Comparison of ENCODE assay signal across 9 mouse cellular contexts in genomic region chr10:117173566-117174438, GRCm38 (mm10). TPM values are rescaled to one million over a fixed set of nuclear protein-coding genes. Genes with fewer than 3 reads are reported as not detected.
A peak's percentile ranks its signal among the peaks of the same experiment; 100 is the strongest.
DNase-seq lines count a peak whose midpoint lies in the region; ATAC-seq and TF ChIP-seq lines count a peak whose summit lies in the region.
"Had no signal": no experiment of that assay in that cellular context is flagged by ENCODE, and none has a peak within 500 bp of the region (broad histone marks: within the 10 kb centered on the region; RNA-seq: fewer than 3 reads in every experiment).

No protein-coding gene starts in this region.

- H3K4me2 ChIP-seq in forebrain, embryonic 11.5 days (ENCODE audit: low read depth, low read length, severe bottlenecking), result 0 out of 2 replicates have a peak overlapping the region, but pooled peaks have one; percentile 24
- H3K4me2 ChIP-seq in forebrain, embryonic 16.5 days (ENCODE audit: low read length), result no peak overlapping the region
- H3K4me2 ChIP-seq in embryonic facial prominence, embryonic 11.5 days (ENCODE audit: low read depth, low read length), result no peak overlapping the region
- peak overlapping the region; percentile 54 for H3K4me2 ChIP-seq in liver, embryonic 14.5 days (ENCODE audit: low read depth)

- DNase-seq in forebrain, embryonic 11.5 days (ENCODE audit: low spot score), result no peak
- DNase-seq in 3134 (ENCODE audit: extremely low read depth, insufficient read length, low spot score), result peak; percentile 67
- DNase-seq in embryonic facial prominence, embryonic 11.5 days (ENCODE audit: low spot score), result peak; percentile 30
- DNase-seq in liver, embryonic 14.5 days (ENCODE audit: low read depth in 3 of 3, low spot score in 3 of 3), result no peak
- no peak for DNase-seq in T-cell, adult 2 months (ENCODE audit: low spot score)
- DNase-seq in urinary bladder, postnatal 14 days (ENCODE audit: low spot score), result no peak
- no peak for DNase-seq in thymus, postnatal 25 days
- DNase-seq: adrenal gland, postnatal 36 days had no signal

- H3K36me3 ChIP-seq in forebrain, embryonic 11.5 days (ENCODE audit: control insufficient read depth, insufficient read depth, low read length), result no peaks in the 10 kb centered on the region
- no peaks in the 10 kb centered on the region for H3K36me3 ChIP-seq in forebrain, embryonic 16.5 days (ENCODE audit: control insufficient read depth, insufficient read depth)
- no peaks in the 10 kb centered on the region for H3K36me3 ChIP-seq in embryonic facial prominence, embryonic 11.5 days (replicated peaks; ENCODE audit: control insufficient read depth, insufficient read depth, low read depth, low read length)
- H3K36me3 ChIP-seq in liver, embryonic 14.5 days (replicated peaks; ENCODE audit: control insufficient read depth, insufficient read depth, low read depth), result no peaks in the 10 kb centered on the region

- 43% methylated on average over 12 of the region's 13 CpGs for WGBS in forebrain, embryonic 11.5 days
- 40% methylated on average over 13 of the region's 13 CpGs for WGBS in forebrain, embryonic 16.5 days
- 41% methylated on average over 13 of the region's 13 CpGs for WGBS in embryonic facial prominence, embryonic 11.5 days
- WGBS in liver, embryonic 14.5 days (ENCODE audit: insufficient replicate concordance), result 41% methylated on average over 13 of the region's 13 CpGs

- H3K27ac ChIP-seq in forebrain, embryonic 11.5 days (ENCODE audit: low read depth, low read length), result no peak overlapping the region
- no peak overlapping the region for H3K27ac ChIP-seq in forebrain, embryonic 16.5 days (ENCODE audit: low read length)
- H3K27ac ChIP-seq in embryonic facial prominence, embryonic 11.5 days (replicated peaks; ENCODE audit: low read depth, low read length), result no peak overlapping the region
- H3K27ac ChIP-seq in liver, embryonic 14.5 days, result no peak overlapping the region

- no peaks in the 10 kb centered on the region for H3K27me3 ChIP-seq in forebrain, embryonic 11.5 days (ENCODE audit: control insufficient read depth, insufficient read depth, low read length)
- no peaks in the 10 kb centered on the region for H3K27me3 ChIP-seq in forebrain, embryonic 16.5 days (replicated peaks; ENCODE audit: control insufficient read depth, insufficient read depth, low read length)
- H3K27me3 ChIP-seq in embryonic facial prominence, embryonic 11.5 days (ENCODE audit: control insufficient read depth, insufficient read depth, low read length), result no peaks in the 10 kb centered on the region
- no peaks in the 10 kb centered on the region; the same call in 1 of the 2 replicates for H3K27me3 ChIP-seq in liver, embryonic 14.5 days (ENCODE audit: control insufficient read depth, insufficient read depth, low read length)

- no peak for TF ChIP-seq EP300 in liver, embryonic 14.5 days (IDR thresholded peaks at IDR 0.05; ENCODE audit: low read depth)

- H3K4me1 ChIP-seq in forebrain, embryonic 11.5 days (replicated peaks; ENCODE audit: control insufficient read depth, insufficient read depth, low read length), result peaks cover 2% of the 10 kb centered on the region; the same call in 1 of the 2 replicates
- H3K4me1 ChIP-seq in forebrain, embryonic 16.5 days (replicated peaks; ENCODE audit: control insufficient read depth, insufficient read depth, low read length), result no peaks in the 10 kb centered on the region
- H3K4me1 ChIP-seq in embryonic facial prominence, embryonic 11.5 days (ENCODE audit: control insufficient read depth, insufficient read depth, low read length), result no peaks in the 10 kb centered on the region
- H3K4me1 ChIP-seq in liver, embryonic 14.5 days (replicated peaks; ENCODE audit: control insufficient read depth in 2 of 2, insufficient read depth in 2 of 2, low read length in 1 of 2), result peaks cover 8 to 21% of the 10 kb centered on the region in 2 experiments

- no peaks in the 10 kb centered on the region for H3K9me3 ChIP-seq in forebrain, embryonic 11.5 days (ENCODE audit: control insufficient read depth, low read length)
- H3K9me3 ChIP-seq in forebrain, embryonic 16.5 days (ENCODE audit: control insufficient read depth, low read length), result no peaks in the 10 kb centered on the region
- H3K9me3 ChIP-seq in embryonic facial prominence, embryonic 11.5 days (replicated peaks; ENCODE audit: control insufficient read depth, low read length), result no peaks in the 10 kb centered on the region
- no peaks in the 10 kb centered on the region for H3K9me3 ChIP-seq in liver, embryonic 14.5 days (ENCODE audit: control insufficient read depth, low read length)

- no peak for ATAC-seq in forebrain, embryonic 11.5 days (replicated peaks; ENCODE audit: low FRiP score)
- no peak for ATAC-seq in forebrain, embryonic 16.5 days
- ATAC-seq in embryonic facial prominence, embryonic 11.5 days (replicated peaks; ENCODE audit: insufficient number of reproducible peaks, low FRiP score, low TSS enrichment, low read depth), result no peak
- peak; percentile 54; the same call in 1 of the 2 replicates for ATAC-seq in liver, embryonic 14.5 days (ENCODE audit: insufficient read depth)

- H3K4me3 ChIP-seq in forebrain, embryonic 11.5 days (ENCODE audit: low read depth, low read length), result no peak overlapping the region
- H3K4me3 ChIP-seq in forebrain, embryonic 16.5 days (replicated peaks; ENCODE audit: low read length), result no peak overlapping the region
- H3K4me3 ChIP-seq in embryonic facial prominence, embryonic 11.5 days (ENCODE audit: low read depth, low read length), result no peak overlapping the region
- H3K4me3 ChIP-seq in liver, embryonic 14.5 days (ENCODE audit: insufficient read depth in 1 of 2, low read depth in 2 of 2, low read length in 2 of 2), result no peak overlapping the region

- no peak overlapping the region for H3K9ac ChIP-seq in forebrain, embryonic 11.5 days (ENCODE audit: low read length)
- no peak overlapping the region for H3K9ac ChIP-seq in forebrain, embryonic 16.5 days (replicated peaks; ENCODE audit: low read depth, low read length)
- H3K9ac ChIP-seq in embryonic facial prominence, embryonic 11.5 days (replicated peaks; ENCODE audit: low read length), result no peak overlapping the region; the same call in 1 of the 2 replicates
- peak overlapping the region; percentile 1; the same call in 1 of the 2 replicates for H3K9ac ChIP-seq in liver, embryonic 14.5 days (replicated peaks)

- no peak for TF ChIP-seq CTCF in liver, embryonic 14.5 days (IDR thresholded peaks at IDR 0.05; ENCODE audit: low read depth)

RNA-seq across cellular contexts. Expression of gene Frs2, which starts 25.5 kb away (rescaled TPM):
- polyA plus RNA-seq in forebrain, embryonic 11.5 days (2014; fragmentation: Nextera tagmentation; extraction: Ambion mirVana), result 29.4 and 31.9 TPM in 2 replicates
- polyA plus RNA-seq in forebrain, embryonic 16.5 days (2015; fragmentation: Nextera tagmentation; extraction: Ambion mirVana), result 20.7 and 22.1 TPM in 2 replicates
- polyA plus RNA-seq in embryonic facial prominence, embryonic 11.5 days (2014; fragmentation: Nextera tagmentation; extraction: Ambion mirVana), result 25.5 and 28.2 TPM in 2 replicates
- polyA plus RNA-seq in liver, embryonic 14.5 days (2012; rRNA removed), result 7.9 and 9.2 TPM in 2 replicates
- polyA plus RNA-seq in liver, embryonic 14.5 days (2014; fragmentation: Nextera tagmentation; extraction: Ambion mirVana), result 8.8 and 11.2 TPM in 2 replicates

RNA-seq across cellular contexts. Expression of gene Yeats4, which starts 50.5 kb away (rescaled TPM):
- polyA plus RNA-seq in forebrain, embryonic 11.5 days (2014; fragmentation: Nextera tagmentation; extraction: Ambion mirVana), result 153 and 165 TPM in 2 replicates
- 95.7 and 97.1 TPM in 2 replicates for polyA plus RNA-seq in forebrain, embryonic 16.5 days (2015; fragmentation: Nextera tagmentation; extraction: Ambion mirVana)
- polyA plus RNA-seq in embryonic facial prominence, embryonic 11.5 days (2014; fragmentation: Nextera tagmentation; extraction: Ambion mirVana), result 135 and 148 TPM in 2 replicates
- polyA plus RNA-seq in liver, embryonic 14.5 days (2012; rRNA removed), result 23.6 and 36.1 TPM in 2 replicates
- 42.0 and 48.7 TPM in 2 replicates for polyA plus RNA-seq in liver, embryonic 14.5 days (2014; fragmentation: Nextera tagmentation; extraction: Ambion mirVana)

Comparison
In these comparisons a context has a peak if more than half of its experiments do, and no peak if none do; other contexts are left out.
1. H3K4me2 ChIP-seq: peak in forebrain, embryonic 11.5 days (single experiment) and liver, embryonic 14.5 days (single experiment); none in forebrain, embryonic 16.5 days (single experiment) and embryonic facial prominence, embryonic 11.5 days (single experiment).
2. DNase-seq: peak in 3134 (single experiment) and embryonic facial prominence, embryonic 11.5 days (single experiment); none in forebrain, embryonic 11.5 days (single experiment), liver, embryonic 14.5 days (0 of 3), T-cell, adult 2 months (single experiment), urinary bladder, postnatal 14 days (single experiment) and thymus, postnatal 25 days (single experiment).